Mouse (Mus musculus) MEL (cell line): ENCODE results near the gene Scube3. TPM values are rescaled to one million over a fixed set of nuclear protein-coding genes. Genes with fewer than 3 reads are reported as not detected.

ENCODE experiments used
- DNase-seq: peaks from one replicate; pipeline ENCODE4 v3.0.0; 2011; ENCODE audit warnings: low read depth, low spot score
- H3K27ac ChIP-seq: 2 replicates; pipeline ENCODE4 v1.5.1; 2012; ENCODE audit warnings: low read depth, mild to moderate bottlenecking, control low read depth, low read length, moderate library complexity; ENCODE audit not compliant: control insufficient read depth
- H3K27me3 ChIP-seq, 2 experiments: fragments of 150-350 bp in 1 of 2; sonication (generic) in 1 of 2; 2 replicates each; pipeline ENCODE4 v1.6.1; 2012; ENCODE audit warnings: low read length in 2 of 2, mild to moderate bottlenecking in 2 of 2, improper control_type of control experiment in 1 of 2, moderate library complexity in 1 of 2; ENCODE audit not compliant: insufficient read depth in 2 of 2, control insufficient read depth in 1 of 2
- H3K36me3 ChIP-seq, 2 experiments: 2 replicates each; pipeline ENCODE4 v1.6.1; 2012 to 2014; ENCODE audit warnings: low read length in 2 of 2, improper control_type of control experiment in 1 of 2, inconsistent platforms in 1 of 2, mild to moderate bottlenecking in 1 of 2; ENCODE audit not compliant: insufficient read depth in 2 of 2, control insufficient read depth in 1 of 2
- H3K4me1 ChIP-seq, 2 experiments: fragments of 150-350 bp in 1 of 2; sonication (generic) in 1 of 2; 2 replicates each; pipeline ENCODE4 v1.6.1; 2012; ENCODE audit warnings: low read length in 2 of 2, improper control_type of control experiment in 1 of 2, mild to moderate bottlenecking in 1 of 2; ENCODE audit not compliant: insufficient read depth in 2 of 2, control insufficient read depth in 1 of 2
- H3K4me3 ChIP-seq, 2 experiments: fragments of 150-350 bp in 1 of 2; sonication (generic) in 1 of 2; 2 replicates each; pipeline ENCODE4 v1.5.1; 2012; ENCODE audit warnings: low read depth in 2 of 2, low read length in 2 of 2, mild to moderate bottlenecking in 2 of 2, moderate library complexity in 2 of 2, control low read depth in 1 of 2, improper control_type of control experiment in 1 of 2; ENCODE audit not compliant: control insufficient read depth in 1 of 2, insufficient read depth in 1 of 2
- H3K79me2 ChIP-seq: 2 replicates; pipeline ENCODE4 v1.6.1; 2012; ENCODE audit warnings: mild to moderate bottlenecking, low read length, moderate library complexity; ENCODE audit not compliant: control insufficient read depth, poor library complexity, insufficient read depth
- H3K9ac ChIP-seq: 2 replicates; pipeline ENCODE4 v1.6.1; 2012; ENCODE audit warnings: low read depth, mild to moderate bottlenecking, control low read depth, low read length, moderate library complexity; ENCODE audit not compliant: control insufficient read depth, poor library complexity, severe bottlenecking
- H3K9me3 ChIP-seq: fragments of 150-350 bp; sonication (generic); replicated peaks from 2 replicates; pipeline ENCODE4 v1.6.1; 2012; ENCODE audit warnings: mild to moderate bottlenecking, low read length, improper control_type of control experiment, moderate library complexity; ENCODE audit not compliant: insufficient read depth
- CTCF ChIP-seq, 3 experiments: IDR thresholded peaks in 2 of 3; conservative IDR thresholded peaks in 1 of 3; 2 replicates each; pipeline ENCODE4 v1.5.1; 2011 to 2012; ENCODE audit warnings: low read length in 3 of 3, low read depth in 2 of 3, mild to moderate bottlenecking in 2 of 3, improper control_type of control experiment in 1 of 3, inconsistent platforms in 1 of 3, mixed read lengths in 1 of 3, moderate library complexity in 1 of 3; ENCODE audit not compliant: control insufficient read depth in 1 of 3, insufficient read depth in 1 of 3, poor library complexity in 1 of 3, severe bottlenecking in 1 of 3
- ELF1 ChIP-seq: IDR thresholded peaks from 2 replicates; pipeline ENCODE4 v1.6.1; 2014; ENCODE audit warnings: low read depth, mild to moderate bottlenecking, inconsistent platforms, low read length, improper control_type of control experiment, moderate library complexity
- JUND ChIP-seq: IDR thresholded peaks from 2 replicates; pipeline ENCODE4 v1.6.1; 2011; ENCODE audit warnings: low read depth, mild to moderate bottlenecking, improper control_type of control experiment, low read length
- MAX ChIP-seq: IDR thresholded peaks from 2 replicates; pipeline ENCODE4 v1.6.1; 2011; ENCODE audit warnings: low read length, improper control_type of control experiment
- MAZ ChIP-seq: IDR thresholded peaks from 2 replicates; pipeline ENCODE4 v1.6.1; 2012; ENCODE audit warnings: low read depth, mild to moderate bottlenecking, inconsistent platforms, low read length, improper control_type of control experiment
- MYB ChIP-seq: IDR thresholded peaks from 2 replicates; pipeline ENCODE4 v1.6.1; 2011; ENCODE audit warnings: mild to moderate bottlenecking, low read depth, low read length, improper control_type of control experiment
- POLR2AphosphoS2 ChIP-seq: IDR thresholded peaks from 2 replicates; pipeline ENCODE4 v1.6.1; 2011; ENCODE audit warnings: low read length, improper control_type of control experiment
- RAD21 ChIP-seq: IDR thresholded peaks from 2 replicates; pipeline ENCODE4 v1.6.1; 2011; ENCODE audit warnings: mild to moderate bottlenecking, low read depth, low read length, improper control_type of control experiment
- SIN3A ChIP-seq: IDR thresholded peaks from 2 replicates; pipeline ENCODE4 v1.6.1; 2012; ENCODE audit warnings: low read length, improper control_type of control experiment, inconsistent platforms
- TAL1 ChIP-seq: IDR thresholded peaks from 2 replicates; pipeline ENCODE4 v1.6.1; 2012; ENCODE audit warnings: mild to moderate bottlenecking, inconsistent platforms, low read length, moderate library complexity, mixed read lengths
- TBP ChIP-seq: IDR thresholded peaks from 2 replicates; pipeline ENCODE4 v1.8.0; 2011; ENCODE audit warnings: low read depth, low read length, improper control_type of control experiment
- UBTF ChIP-seq: IDR thresholded peaks from 2 replicates; pipeline ENCODE4 v1.6.1; 2012; ENCODE audit warnings: low read depth, mild to moderate bottlenecking, inconsistent platforms, low read length, improper control_type of control experiment, moderate library complexity, borderline replicate concordance; ENCODE audit not compliant: insufficient read depth
- USF1 ChIP-seq: IDR thresholded peaks from 2 replicates; pipeline ENCODE4 v1.6.1; 2014; ENCODE audit warnings: low read depth, mild to moderate bottlenecking, inconsistent platforms, low read length, improper control_type of control experiment, moderate library complexity
- polyA plus RNA-seq, 2 experiments: library from polyadenylated mRNA; stranded (reverse) in 1 of 2; unstranded in 1 of 2; fragments of >175 nt in 1 of 2; fragments of >200 nt in 1 of 2; gene quantifications; 2 replicates each; pipeline versions ENCODE4 v1.2.1 to v1.2.4; 2012; ENCODE audit warnings: low replicate concordance in 2 of 2, low read depth in 1 of 2; ENCODE audit not compliant: insufficient read length in 2 of 2, insufficient read depth in 1 of 2, missing spikeins in 1 of 2
- total RNA-seq: library from RNA; depleted of rRNA; stranded (reverse); fragments of 300-350 nt; gene quantifications from 2 replicates; pipeline ENCODE4 v1.2.3, GENCODE M21; 2012

Scube3 gene
- total and polyA plus RNA-seq, 3 experiments = 0.03 to 0.04 TPM; not detected in 1

DNA sequence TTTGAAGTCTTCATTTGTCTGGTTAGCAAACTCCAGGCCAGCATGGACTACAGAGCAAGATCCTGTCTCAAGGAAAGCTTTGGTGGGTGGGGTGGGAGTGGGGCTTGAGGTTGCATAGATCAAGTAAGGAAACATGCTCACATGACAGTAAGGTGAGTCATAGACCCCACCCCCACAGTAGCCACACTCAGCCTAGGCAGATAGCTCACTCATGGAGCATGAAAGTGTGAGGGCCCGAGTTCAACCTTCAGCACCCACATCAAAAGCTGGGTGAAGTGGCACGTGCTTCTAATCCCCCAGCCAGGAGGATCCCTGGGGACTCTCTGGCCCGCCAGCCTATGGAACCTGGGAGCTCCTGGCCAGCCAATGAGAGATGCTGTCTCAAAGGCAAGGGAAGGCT lies 51.6 kb downstream of the Scube3 start:
- Histone ChIP-seq H3K9ac (no peak overlapping the region), H3K9me3 (no peaks in the 10 kb centered on the region), H3K27me3 (no peaks in the 10 kb centered on the region), H3K36me3 (no peaks in the 10 kb centered on the region; a peak in 1 of 4 replicates), H3K79me2 (no peaks in the 10 kb centered on the region), H3K27ac (no peak overlapping the region), H3K4me1 (no peaks in the 10 kb centered on the region; a peak in 1 of 4 replicates), H3K4me3 (no peak overlapping the region)
- peak; percentile 19 for DNase-seq
- no peak for TF ChIP-seq CTCF (IDR thresholded peaks at IDR 0.05 in 2 of 3, conservative IDR thresholded peaks at IDR 0.05 in 1 of 3; ENCODE audit: control insufficient read depth in 1 of 3, insufficient read depth in 1 of 3, low read depth in 2 of 3, low read length in 3 of 3, poor library complexity in 1 of 3, severe bottlenecking in 1 of 3)
- no peak for TF ChIP-seq MYB
- TF ChIP-seq UBTF = no peak
- no peak for TF ChIP-seq MAX
- TF ChIP-seq ELF1 = no peak

DNA sequence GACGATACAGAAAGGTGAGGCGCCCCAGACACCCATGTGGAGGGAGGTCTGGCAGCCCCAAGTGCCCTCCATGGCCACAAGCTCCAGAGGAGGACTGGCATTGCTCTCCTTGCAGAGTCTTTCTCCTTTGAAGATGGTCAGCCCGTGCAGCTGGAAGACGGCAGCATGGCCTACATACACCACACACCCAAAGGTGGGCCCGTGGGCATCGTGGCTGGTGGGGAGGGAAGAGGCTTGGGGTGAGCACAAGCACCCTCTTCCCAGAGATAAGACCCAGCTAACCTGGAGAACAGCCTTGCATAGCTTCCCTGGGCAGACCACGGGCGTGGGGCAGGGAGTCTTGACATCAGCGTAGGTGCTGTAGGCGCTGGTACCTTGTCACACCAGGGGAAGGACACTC lies 53.1 kb downstream of the Scube3 start:
- Histone ChIP-seq H3K27ac (no peak overlapping the region), H3K9me3 (no peaks in the 10 kb centered on the region), H3K4me1 (no peaks in the 10 kb centered on the region; a peak in 1 of 4 replicates), H3K79me2 (no peaks in the 10 kb centered on the region), H3K4me3 (no peak overlapping the region), H3K36me3 (no peaks in the 10 kb centered on the region; a peak in 1 of 4 replicates), H3K27me3 (no peaks in the 10 kb centered on the region), H3K9ac (no peak overlapping the region)
- DNase-seq = no peak
- TF ChIP-seq RAD21 (no peak), TAL1 (no peak)

- Histone ChIP-seq H3K4me1 (no peaks in the 10 kb centered on the region; a peak in 1 of 4 replicates), H3K9ac (no peak overlapping the region), H3K36me3 (no peaks in the 10 kb centered on the region; a peak in 1 of 4 replicates), H3K9me3 (no peaks in the 10 kb centered on the region), H3K27me3 (no peaks in the 10 kb centered on the region), H3K4me3 (no peak overlapping the region), H3K79me2 (no peaks in the 10 kb centered on the region), H3K27ac (no peak overlapping the region)
- TF ChIP-seq USF1 (no peak), SIN3A (no peak), MAZ (no peak), POLR2AphosphoS2 (no peak), TBP (no peak), TAL1 (no peak), JUND (no peak), MAX (no peak), UBTF (no peak)
- DNase-seq = no peak
Measured at GRCm38 (mm10) chr17:28197646-28198045, 55.7 kb downstream of the Scube3 start.
